Mouse (Mus musculus): Measurements from ENCODE around the gene AU041133. TPM values are rescaled to one million over a fixed set of nuclear protein-coding genes. Genes with fewer than 3 reads are reported as not detected.

AU041133 gene
- polyA plus RNA-seq (2012; rRNA removed): 0.68 and 0.70 TPM in 2 replicates

GRCm38 (mm10) chr10:82127850-82128401 is at the start of gene AU041133:
Gene AU041133, plus strand, starts transcription at chr10:82128013.

GRCm38 (mm10) chr10:82082728-82083621 is 44.8 kb upstream of the AU041133 start, which contains the start of gene BC024063:
Gene BC024063, plus strand, starts transcription at chr10:82083353.

Other genes starting within 250 kb of the AU041133 start
- gene Zfp781, start 197.5 kb upstream of the AU041133 start, polyA plus RNA-seq (2012; rRNA removed): 0.16 and 0.19 TPM in 2 replicates
- 1.6 and 1.7 TPM in 2 replicates for gene Zfp873, start 79.9 kb upstream of the AU041133 start, polyA plus RNA-seq (2012; rRNA removed)
- 0.24 and 0.29 TPM in 2 replicates for gene BC024063, start 44.7 kb upstream of the AU041133 start, polyA plus RNA-seq (2012; rRNA removed)
- 1.9 and 2.2 TPM in 2 replicates for gene Zfp938, start 113.3 kb downstream of the AU041133 start, polyA plus RNA-seq (2012; rRNA removed)
- gene 4932415D10Rik, start 188.6 kb downstream of the AU041133 start, polyA plus RNA-seq (2012; rRNA removed): not detected in 2 replicates
- gene Gm4924, start 226.2 kb downstream of the AU041133 start, polyA plus RNA-seq (2012; rRNA removed): 0.59 and 0.90 TPM in 2 replicates